Mouse (Mus musculus) B cell, adult 2 months (primary cell): Measurements from ENCODE around the gene Degs1.
"Not testable (repeated sequence)": the region's sequence is repeated elsewhere in the genome, so short reads cannot be mapped to it uniquely, and the experiment has no call there.

Source experiments
- DNase-seq, 2 experiments: peaks; one replicate each; pipeline ENCODE4 v3.0.0; 2022

The Degs1 gene

DNA sequence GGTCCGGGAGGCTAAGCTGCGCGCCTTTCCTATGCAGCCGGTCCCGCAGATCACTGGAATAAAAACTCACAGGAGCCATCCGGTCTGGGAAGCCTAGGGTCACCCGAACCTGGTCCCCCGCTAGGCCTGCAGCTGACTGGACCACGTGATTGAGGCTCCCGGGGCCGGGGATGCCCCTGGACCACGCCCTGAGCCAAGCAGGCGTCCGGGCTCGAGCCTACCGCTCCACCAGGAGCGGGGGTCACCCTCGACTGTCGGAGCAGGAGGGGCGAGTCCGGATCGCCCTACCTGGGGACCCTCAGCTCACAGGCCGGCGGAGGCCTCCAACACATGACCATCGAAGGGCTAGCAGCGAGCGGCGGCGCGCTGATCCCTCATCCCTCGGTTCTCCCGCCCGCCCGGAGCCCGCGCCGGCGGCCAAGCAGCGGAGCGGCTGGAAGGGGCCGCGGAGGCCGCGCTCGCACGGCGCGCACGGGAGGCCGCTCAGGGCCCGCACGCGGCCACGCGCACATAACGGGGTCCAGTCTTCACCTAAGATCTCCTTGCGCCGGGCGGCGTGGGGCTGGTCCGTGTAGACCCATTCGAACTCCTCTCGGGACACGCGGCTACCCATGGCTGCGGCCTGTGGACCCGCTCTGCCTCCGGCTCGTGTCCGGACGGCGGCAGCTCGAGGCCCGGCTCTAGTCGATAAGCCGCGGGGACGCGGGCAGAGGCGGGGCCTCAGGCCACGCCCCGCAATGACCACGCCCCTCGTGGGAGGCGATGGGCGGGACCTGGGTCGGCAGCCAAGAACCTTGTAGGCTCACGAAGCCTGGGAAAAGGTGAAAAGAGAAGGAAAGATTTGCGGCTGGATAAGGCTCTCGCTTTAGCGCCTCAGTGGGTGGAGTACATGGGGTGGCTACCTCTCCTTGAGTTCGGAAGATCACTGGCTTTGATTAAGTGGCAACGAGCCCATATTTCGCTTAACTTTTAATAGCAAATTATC, at the start of gene Degs1:
Gene Degs1 (minus strand): TSS at position 714 of the 985 bp plus-strand sequence.
- peak; percentile 98 to 99 for DNase-seq

DNA sequence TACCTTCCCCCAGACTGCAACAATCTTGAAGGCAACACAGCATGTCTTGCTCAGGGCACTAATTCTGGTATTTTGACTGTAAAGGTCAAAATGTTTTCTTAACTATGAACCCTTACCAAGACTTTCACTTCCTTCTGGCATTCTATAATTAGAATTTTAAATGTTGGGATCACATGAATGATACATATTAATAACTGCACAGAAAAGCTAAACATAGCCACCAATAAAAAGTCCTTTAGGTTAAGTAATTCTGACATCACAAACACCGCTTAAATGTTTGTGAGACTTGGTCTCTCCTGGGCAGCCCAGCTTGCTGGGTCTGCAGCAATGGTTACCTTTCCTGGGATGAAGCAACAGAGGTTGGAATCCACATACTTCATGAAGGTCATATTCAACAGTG, 43.3 kb upstream of the Degs1 start:
- DNase-seq: no peak

DNA sequence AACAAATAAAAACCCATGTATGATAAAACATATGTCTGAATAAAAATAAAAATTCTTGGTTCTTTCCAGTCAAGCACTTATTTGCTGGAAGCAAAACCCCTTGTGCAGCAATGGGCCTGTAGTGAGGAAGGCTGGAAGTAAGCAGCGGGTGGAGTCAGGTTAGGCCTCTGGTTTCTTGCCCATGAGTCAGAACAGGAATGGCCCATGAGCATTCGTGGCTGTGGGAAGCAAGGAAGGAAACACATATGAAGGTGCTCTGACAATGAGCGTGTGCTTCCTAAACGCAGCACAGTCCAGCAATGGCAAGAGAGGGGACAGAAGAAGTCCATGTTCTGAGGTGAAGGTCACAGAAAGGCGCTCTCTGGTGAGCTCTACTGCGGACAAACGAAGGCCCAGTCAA, 41.9 kb upstream of the Degs1 start:
- no peak for DNase-seq

DNA sequence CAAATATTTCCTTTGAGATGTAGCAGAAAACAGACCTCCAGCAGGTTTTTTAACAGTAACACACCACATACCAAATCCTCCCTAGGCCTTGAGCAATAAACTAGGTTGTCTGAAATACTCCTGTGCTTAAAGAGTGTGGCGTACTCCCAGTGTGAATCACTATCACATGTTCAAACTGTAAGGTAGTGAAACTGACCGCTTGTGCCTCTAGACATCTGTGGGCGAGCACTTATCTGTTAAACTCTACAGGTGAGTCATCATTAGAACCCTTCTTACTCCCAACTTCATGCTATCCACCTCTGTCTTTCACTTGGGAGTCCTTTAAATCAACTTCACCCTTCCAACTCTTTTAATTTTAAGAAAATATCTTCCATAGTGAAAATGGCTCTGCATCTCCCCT, 40.5 kb upstream of the Degs1 start:
- DNase-seq: no peak

DNA sequence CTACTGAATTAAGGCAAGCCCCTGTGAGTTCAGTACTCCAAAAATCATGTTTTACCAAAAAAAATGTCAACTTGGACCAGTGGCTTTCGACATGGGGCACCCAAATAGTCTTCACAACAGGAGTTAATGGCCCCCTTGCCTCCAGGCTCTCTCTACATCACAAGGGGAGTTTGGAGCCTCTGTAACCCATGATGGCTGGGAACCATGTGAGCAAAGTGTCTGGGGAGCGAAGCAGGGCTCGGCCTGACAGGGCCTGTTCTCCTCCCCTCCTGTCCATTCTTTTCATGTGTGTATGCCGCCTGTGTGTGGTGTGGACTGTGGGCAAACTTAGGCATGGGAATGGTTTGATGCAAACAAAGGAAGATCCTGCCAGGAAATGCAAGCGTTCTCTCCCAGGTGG, 31.6 kb upstream of the Degs1 start:
- no peak for DNase-seq

DNA sequence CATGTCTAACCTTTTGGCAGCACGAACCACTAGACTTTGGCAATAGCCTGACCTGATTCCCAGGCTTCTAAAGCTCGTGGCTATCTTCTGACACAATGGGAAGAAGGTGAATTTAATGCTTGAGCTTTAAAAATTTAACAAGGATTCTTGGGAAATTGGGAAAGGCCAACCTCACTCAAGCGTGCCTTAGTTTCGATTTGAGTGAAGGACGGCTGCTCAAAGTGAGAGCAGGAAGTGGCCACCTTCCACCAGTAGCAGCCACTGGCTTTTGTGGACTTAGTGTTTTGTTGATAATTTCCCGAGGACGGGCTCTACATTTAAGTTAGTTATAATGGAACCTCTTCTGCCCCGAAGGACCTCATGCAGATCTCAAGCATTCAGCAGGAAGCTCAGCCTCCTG, 30.6 kb upstream of the Degs1 start:
- DNase-seq: no peak

DNA sequence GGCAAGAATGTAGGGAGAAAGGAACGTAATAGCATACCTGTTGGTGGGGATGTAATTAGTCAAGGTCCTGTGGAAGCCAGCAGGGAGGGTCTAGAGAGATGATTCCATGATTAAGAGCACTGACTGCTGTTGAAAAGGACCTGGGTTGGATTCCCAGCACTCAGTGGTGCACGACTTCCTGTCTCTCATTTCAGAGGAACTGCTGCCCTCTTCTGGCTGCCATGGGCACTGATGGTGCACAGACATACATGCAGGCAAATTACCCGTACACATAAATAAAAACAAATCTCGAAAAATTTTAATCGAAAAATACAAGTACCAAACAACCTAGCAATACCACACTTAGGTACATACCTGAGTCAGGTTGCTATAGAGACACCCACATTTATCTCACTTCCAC, 28.8 kb upstream of the Degs1 start:
- DNase-seq: peak; percentile 21 to 25

DNA sequence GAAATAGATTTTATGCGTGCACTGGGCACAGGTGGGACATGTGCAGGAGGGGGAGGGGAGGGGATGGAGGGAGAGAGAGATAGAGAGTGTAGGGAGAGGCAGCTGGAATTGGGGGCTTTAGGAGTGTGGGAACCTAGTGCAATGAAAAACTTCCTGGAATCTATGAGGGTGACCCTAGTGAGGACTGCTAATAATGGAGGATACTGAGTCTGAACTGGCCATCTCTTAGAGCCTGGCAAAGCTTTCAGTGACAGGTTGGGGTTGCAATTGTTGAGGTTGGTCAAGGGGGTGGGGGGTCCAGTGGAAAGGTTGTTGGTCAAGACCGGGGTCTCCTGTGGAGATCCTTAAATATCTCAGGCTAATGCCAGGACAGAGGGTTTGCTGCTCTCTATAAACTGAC, 27.7 kb upstream of the Degs1 start:
- no peak for DNase-seq

DNA sequence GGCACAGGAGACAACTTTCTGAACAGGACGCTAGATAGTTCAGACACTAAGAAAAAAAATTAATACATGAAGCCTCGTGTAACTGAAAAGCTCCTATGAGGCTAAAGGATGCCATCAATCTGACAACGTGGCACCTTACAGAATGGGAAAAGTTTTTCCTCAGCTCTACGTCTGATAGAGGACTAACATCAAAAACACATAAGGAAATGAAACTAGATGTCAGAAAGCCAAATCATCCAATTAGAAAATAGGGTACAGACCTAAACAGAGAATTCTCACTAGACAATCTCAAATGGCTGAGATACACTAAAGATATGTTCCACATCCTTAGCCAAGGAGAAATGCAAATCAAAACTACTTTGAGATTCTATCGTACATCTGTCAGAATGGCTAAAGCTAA, 26.8 kb upstream of the Degs1 start:
- peak; percentile 5 to 14 for DNase-seq

DNA sequence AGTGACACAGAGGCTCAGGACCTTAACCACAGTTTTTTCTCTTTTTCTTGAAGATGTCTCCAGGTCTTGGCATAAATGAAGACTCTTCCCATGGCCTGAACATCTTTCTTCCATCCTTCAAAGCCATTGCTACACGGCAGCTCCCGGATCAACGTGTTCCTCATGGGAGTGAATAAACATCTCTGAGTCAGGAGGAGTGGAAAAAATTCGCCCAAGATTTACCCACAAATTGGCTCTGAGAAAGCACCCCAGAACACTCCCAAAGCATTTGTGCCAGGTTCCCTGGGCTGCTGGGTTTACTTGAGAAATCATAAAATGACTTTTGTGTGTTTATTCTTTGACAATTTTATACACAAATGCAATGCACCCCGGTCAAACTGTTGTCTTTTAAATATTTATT, 20.3 kb upstream of the Degs1 start:
- DNase-seq: no peak

DNA sequence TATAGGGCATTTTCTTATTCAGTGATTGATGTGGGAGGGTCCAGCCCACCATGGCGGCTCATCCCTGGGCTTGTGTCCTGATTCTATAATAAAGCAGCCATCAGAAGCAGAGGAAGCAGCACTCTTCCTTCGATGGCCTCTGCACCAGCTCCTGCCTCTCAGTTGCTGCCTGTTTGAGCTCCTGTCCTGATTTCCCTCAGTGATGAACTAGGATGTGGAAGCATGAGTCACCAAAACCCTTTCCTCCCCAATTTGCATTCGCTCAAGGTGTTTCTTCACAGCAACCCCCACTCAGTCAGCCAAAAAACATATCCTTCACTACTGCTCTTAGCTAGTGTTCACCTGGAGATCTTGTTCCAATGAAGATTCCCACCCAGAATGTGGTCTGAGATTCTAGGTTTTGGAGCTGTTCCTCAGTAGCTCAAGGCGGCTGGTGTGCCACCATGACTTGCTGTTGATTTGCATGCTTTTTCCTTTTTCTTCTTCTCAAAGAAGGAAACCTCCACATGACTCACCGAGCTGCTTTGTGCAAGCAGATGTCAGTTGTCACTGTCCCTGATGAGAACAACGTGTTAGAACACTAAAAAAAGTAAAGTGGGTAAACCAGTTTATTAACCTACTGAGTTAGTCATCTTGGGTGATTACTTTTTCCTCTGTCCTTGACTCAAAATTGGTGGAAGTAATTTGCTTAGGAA, 19.7 kb upstream of the Degs1 start:
- DNase-seq: no peak

DNA sequence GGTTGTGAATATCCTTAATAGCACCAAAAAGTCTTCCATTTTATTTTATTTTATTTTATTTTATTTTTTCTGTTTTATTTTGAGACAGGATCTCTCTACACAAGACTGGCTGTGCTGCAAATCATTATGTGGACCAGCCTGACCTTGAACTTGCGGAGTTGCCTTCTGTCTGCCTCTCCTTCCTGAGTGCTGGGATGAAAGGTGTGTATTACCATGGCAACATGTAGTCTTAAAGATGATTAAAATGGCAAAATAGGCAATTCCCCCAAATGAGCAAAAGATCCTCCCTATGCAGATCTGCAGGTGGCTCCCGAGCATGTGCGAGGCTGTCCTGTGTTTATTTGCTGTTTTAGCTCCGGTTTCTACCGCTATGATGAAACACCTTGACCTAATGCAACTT, 15.2 kb upstream of the Degs1 start:
- DNase-seq: no peak

DNA sequence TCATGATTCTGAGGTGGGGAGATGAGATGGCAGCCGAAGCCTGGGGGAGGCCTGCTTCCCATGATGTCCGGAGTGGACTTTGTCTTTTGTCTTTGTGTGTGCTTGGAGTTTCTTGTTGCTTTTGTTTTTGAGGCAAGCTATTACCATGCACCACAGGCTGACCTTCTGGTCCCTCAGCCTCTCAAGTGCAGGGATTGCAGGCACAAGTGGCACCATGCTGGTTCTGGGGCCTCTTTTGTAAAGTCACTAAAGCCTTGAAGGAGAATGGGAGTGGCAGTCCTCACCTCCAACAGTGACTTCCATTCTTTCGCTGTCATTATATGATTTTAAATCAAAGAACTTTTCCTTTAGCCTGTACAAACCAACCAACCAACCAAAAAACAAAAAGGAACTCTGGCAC, 14.6 kb upstream of the Degs1 start:
- DNase-seq: no peak

DNA sequence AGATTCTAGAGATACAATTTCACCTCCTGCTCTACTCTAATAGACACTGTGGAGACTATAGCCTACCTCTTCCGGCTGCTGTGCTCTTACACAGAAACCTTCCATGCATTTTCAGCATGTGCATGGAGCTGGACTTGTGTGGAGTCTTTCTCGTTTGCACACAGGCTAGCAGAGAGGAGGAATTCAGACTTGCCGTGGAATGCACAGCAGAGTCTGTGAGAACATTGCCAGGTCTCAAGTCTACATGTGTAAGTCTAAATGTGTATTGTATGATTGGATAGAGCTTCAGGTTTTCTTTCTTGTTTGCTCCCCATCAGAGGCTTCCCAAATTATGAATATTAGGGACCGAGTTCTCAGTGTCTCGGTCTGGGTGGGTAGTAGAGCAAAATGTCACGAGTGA, 14.2 kb upstream of the Degs1 start:
- no peak for DNase-seq

DNA sequence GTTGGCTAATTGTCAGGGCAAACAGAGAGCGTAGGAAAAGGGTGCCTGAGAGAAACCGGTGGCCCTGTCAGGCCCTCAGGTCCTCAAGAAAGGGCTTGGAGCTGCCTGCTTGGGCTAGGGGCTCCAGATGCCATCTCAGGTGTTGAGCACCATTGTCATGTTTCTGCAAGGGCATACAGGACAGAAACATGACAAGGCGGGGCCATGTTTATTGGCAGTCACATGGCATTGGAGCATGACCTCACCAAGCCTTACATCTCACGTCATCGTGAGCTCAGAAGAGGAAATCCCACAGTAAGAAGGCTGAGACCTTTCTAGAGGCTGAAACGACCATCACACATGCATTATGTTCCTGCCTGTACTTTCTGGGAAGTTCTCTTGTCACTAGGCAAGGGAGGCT, 13.5 kb upstream of the Degs1 start:
- no peak for DNase-seq

DNA sequence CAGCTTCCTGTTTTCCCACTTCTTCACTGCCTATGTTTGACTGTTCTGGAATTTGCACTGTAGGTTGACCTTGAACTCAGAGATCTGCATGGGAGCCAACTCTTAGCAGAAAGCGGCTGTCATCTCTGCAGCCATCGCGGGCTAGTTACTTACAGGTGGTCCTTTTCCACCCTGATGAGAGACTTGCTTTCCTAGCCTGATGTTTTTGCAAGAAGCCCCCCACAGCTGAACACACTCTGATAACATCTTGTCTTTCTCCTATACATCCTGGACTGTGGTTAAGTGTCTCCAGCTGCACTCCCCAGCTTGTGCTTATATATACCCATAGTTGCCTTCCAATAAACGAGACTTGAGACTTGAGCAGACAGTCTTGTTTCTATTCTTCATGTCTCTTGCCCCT, 9.7 kb upstream of the Degs1 start:
- DNase-seq: no peak

DNA sequence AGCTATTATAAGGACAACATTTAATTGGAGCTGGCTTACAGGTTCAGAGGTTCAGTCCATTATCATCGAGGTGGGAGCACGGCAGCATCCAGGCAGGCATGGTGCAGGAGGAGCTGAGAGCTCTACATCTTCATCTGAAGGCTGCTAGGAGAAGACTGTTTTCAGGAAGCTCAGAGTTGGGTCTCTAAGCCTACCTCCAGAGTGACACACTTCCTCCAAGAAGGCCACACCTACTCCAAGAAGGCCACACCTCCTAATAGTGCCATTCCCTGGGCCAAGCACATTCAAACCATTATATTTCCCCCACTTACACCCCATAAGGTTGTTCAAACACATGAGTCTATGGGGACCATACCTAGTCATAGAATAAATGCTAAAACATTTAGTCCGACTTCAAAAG, 8.1 kb upstream of the Degs1 start:
- DNase-seq: not testable (repeated sequence)

DNA sequence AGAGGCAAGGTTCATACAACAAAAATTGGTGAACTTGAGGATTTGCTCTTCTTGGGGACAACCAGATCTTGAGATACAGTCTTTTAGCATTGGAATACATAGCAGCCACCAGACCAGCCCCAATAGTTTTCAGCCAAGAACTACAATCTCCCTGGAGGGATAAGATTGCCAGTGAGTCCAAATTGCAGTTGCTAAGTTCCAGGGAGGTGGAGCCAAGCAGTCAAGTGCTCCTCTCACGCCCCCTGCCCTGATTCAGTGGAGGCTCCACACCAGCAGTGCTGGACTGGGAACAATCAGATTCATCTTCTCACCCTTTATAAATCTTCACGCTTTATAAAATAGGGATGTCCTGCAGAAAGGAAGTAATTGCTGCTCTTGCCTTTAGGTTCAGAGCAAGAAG, 7.2 kb upstream of the Degs1 start:
- DNase-seq: no peak

DNA sequence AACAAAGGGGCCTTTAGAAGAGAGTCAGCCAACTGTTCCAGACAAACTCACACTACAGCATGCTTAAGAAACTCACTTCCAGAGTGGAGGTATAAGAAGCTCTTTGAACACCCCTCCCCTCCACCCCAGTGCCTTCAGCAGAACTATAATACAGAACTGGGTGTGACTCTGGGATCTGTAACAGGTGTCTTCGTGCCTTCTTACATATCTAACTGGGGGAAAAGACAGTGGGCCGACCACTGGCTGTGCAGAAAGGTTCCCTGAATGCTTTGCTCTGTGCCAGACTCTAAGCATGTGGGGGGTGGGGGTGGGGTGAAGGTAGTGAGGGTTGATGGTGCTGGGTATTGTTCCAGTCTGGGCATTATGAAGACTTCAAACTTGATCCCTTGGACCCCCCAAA, 6.0 kb upstream of the Degs1 start:
- DNase-seq: no peak

DNA sequence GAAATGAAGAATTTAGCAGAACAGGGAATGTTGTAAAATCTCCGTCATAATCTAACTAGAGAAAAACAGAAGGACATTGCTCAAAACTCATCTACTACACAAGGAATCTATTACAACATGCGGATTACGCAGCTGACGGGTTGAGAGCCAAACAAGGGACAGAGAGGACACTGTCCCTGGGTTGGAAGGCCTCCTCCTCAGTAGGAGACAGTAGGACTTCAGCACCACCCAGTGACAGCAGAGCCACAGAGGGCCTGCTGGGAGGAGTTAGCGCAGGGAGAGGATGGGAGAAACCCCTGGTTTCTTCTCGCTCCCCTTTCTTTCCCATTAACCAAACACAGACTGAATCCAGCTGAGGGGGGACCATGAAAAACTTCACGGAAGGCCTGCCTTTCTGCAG, 5.2 kb upstream of the Degs1 start:
- no peak for DNase-seq

DNA sequence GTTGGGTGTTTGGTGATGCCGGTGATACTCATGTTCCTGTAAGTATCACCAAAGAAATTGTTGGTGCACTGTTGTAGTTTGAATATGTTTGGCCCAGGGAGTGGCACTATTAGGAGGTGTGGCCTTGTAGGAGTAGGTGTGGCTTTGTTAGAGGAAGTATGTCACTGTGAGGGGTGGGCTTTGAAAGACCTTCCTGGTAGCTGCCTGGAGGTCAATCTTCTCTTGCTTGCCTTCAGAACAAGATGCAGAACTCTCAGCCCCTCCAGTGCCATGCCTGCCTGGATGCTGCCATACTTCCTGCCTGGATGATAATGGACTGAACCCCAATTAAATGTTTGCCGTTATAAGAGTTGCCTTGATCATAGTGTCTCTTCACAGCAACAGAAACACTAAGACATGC, 2.2 kb upstream of the Degs1 start:
- DNase-seq: no peak

DNA sequence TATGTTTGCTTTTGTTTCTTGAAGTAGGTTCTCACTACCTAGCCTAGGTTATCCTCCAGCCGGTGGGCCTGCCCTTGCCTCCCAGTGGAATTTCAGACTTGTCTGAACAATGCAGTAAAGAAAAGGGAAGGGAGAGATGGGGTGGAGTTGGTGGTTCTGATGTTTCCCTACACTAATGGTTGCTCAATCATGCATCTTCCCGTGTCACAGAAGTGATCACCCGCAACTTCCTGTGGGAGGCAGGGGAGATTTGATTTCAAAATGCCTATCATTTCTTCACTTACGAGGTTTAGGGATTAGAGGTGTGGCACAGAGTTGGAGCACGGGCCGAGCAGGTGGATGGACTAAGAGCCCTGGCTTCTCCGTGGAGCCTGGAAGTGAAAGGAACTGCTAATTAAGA, 627 bp upstream of the Degs1 start:
- peak; percentile 24 to 32 for DNase-seq

DNA sequence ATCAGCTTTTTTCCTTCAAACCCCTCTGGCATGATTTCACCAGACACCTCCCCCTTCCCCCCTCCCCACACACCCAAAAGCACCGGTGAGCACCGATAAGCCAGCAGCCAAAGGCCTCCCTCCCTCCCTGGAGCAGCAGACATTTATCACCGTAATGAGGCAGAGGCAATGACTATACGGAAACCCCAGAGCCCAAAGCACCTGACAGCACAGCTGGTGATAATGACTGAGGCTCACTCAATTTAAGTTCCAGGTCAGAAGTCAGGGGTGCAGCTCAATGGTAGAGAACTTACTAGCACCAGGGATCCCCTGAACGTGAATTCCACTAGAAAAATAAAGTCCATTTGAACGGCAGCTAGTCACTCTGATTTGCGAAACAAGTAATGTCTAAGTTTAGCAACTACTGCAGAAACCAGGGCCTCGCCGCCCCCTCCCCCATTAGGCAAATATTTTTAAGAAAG, 1.3 kb downstream of the Degs1 start:
- DNase-seq: peak; percentile 59 to 65

DNA sequence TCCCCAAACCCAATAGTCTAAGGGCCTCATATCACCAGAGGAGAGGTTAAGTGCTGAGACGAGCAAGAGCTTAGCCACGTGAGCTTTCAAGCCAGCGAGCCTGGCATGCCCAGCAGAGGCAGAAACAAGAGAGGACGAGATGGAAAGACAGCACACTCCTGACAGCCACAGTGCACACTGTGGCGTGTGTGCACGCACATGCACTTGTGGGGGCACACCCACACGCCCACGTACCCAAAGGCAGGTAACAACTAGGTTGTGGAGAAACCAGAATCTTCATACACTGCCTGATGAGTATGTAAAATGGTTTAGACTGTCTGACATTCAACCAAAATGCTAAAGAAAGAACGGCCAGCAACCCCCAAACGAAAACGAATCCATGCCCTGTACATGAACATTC, 2.0 kb downstream of the Degs1 start:
- DNase-seq: no peak
